Comparison of ENCODE assay signal across 23 mouse cellular contexts in genomic region chr2:38610161-38610560, GRCm38 (mm10). TPM values are rescaled to one million over a fixed set of nuclear protein-coding genes. Genes with fewer than 3 reads are reported as not detected.
DNase-seq lines count a peak whose midpoint lies in the region; ATAC-seq and TF ChIP-seq lines count a peak whose summit lies in the region.
"Had no signal": no experiment of that assay in that cellular context is flagged by ENCODE, and none has a peak within 500 bp of the region (broad histone marks: within the 10 kb centered on the region; RNA-seq: fewer than 3 reads in every experiment).

No protein-coding gene starts in this region.

- intact Hi-C loops in gastrocnemius, adult 2 months (cut with DNase I), result no loop called here

- H3K4me3 ChIP-seq in gastrocnemius, adult 2 months, result no peak overlapping the region
- H3K4me3 ChIP-seq in midbrain, embryonic 13.5 days (replicated peaks), result no peak overlapping the region
- no peak overlapping the region for H3K4me3 ChIP-seq in midbrain, embryonic 11.5 days (ENCODE audit: low read depth, low read length)
- H3K4me3 ChIP-seq: embryonic facial prominence, embryonic 12.5 days; heart, embryonic 12.5 days; hindbrain, embryonic 15.5 days; limb, embryonic 13.5 days; liver, embryonic 13.5 days had no signal

- no peak for TF ChIP-seq CTCF in gastrocnemius, adult 2 months (IDR thresholded peaks at IDR 0.05)

- peak overlapping the region; percentile 85 for H3K27ac ChIP-seq in gastrocnemius, adult 2 months
- peak overlapping the region; percentile 81 for H3K27ac ChIP-seq in midbrain, embryonic 13.5 days
- H3K27ac ChIP-seq in midbrain, embryonic 11.5 days (ENCODE audit: low read depth, low read length), result no peak overlapping the region
- H3K27ac ChIP-seq: embryonic facial prominence, embryonic 12.5 days; hindbrain, embryonic 15.5 days; limb, embryonic 13.5 days; liver, embryonic 13.5 days had no signal

- H3K9me3 ChIP-seq in midbrain, embryonic 13.5 days, result no peaks in the 10 kb centered on the region
- no peaks in the 10 kb centered on the region for H3K9me3 ChIP-seq in midbrain, embryonic 11.5 days (ENCODE audit: control insufficient read depth, low read length)
- H3K9me3 ChIP-seq: embryonic facial prominence, embryonic 12.5 days; heart, embryonic 12.5 days; hindbrain, embryonic 15.5 days; limb, embryonic 13.5 days; liver, embryonic 13.5 days had no signal

- H3K9ac ChIP-seq in midbrain, embryonic 13.5 days (replicated peaks), result no peak overlapping the region
- no peak overlapping the region for H3K9ac ChIP-seq in midbrain, embryonic 11.5 days (ENCODE audit: low read length)
- H3K9ac ChIP-seq: embryonic facial prominence, embryonic 12.5 days; heart, embryonic 12.5 days; hindbrain, embryonic 15.5 days; limb, embryonic 13.5 days; liver, embryonic 13.5 days had no signal

- 94% methylated on average over 2 of the region's 2 CpGs for WGBS in midbrain, embryonic 13.5 days
- 87% methylated on average over 2 of the region's 2 CpGs for WGBS in midbrain, embryonic 11.5 days

- H3K27me3 ChIP-seq in midbrain, embryonic 13.5 days, result no peaks in the 10 kb centered on the region
- H3K27me3 ChIP-seq in midbrain, embryonic 11.5 days (ENCODE audit: control insufficient read depth, insufficient read depth, low read length), result no peaks in the 10 kb centered on the region
- H3K27me3 ChIP-seq: embryonic facial prominence, embryonic 12.5 days; heart, embryonic 12.5 days; hindbrain, embryonic 15.5 days; limb, embryonic 13.5 days; liver, embryonic 13.5 days had no signal

- H3K4me1 ChIP-seq in midbrain, embryonic 13.5 days (replicated peaks), result peaks cover 56% of the 10 kb centered on the region
- H3K4me1 ChIP-seq in midbrain, embryonic 11.5 days (ENCODE audit: control insufficient read depth, insufficient read depth, low read length), result peaks cover 12% of the 10 kb centered on the region; the same call in 1 of the 2 replicates
- H3K4me1 ChIP-seq: embryonic facial prominence, embryonic 12.5 days; limb, embryonic 13.5 days had no signal

- H3K4me2 ChIP-seq in midbrain, embryonic 13.5 days (replicated peaks), result no peak overlapping the region
- H3K4me2 ChIP-seq in midbrain, embryonic 11.5 days, result no peak overlapping the region
- H3K4me2 ChIP-seq: embryonic facial prominence, embryonic 12.5 days; heart, embryonic 12.5 days; hindbrain, embryonic 15.5 days; limb, embryonic 13.5 days; liver, embryonic 13.5 days had no signal

- ATAC-seq in midbrain, embryonic 13.5 days, result no peak
- ATAC-seq in midbrain, embryonic 11.5 days (ENCODE audit: low FRiP score), result no peak
- ATAC-seq in CD4-positive, CD25-positive, alpha-beta regulatory T cell, adult 4 months, result peak; percentile 91
- peak; percentile 90 for ATAC-seq in inflammation-experienced regulatory T-cells, adult 6 months

- peaks cover 9% of the 10 kb centered on the region; the same call in 1 of the 2 replicates for H3K36me3 ChIP-seq in midbrain, embryonic 13.5 days
- H3K36me3 ChIP-seq in midbrain, embryonic 11.5 days (ENCODE audit: control insufficient read depth, insufficient read depth, low read length), result no peaks in the 10 kb centered on the region

- no peak for DNase-seq in gastrocnemius, adult 2 months
- no peak for DNase-seq in gastrocnemius, postnatal 25 days
- no peak for DNase-seq in midbrain, embryonic 11.5 days (ENCODE audit: low spot score, missing footprints)
- no peak for DNase-seq in cerebellum, adult 9-10 months
- DNase-seq in cerebellum, postnatal 10 days, result no peak
- DNase-seq: adrenal gland, adult 2 months; cerebellum, adult 11 months; cerebellum, postnatal 14 days; heart, postnatal 10 days; kidney, adult 11 months; kidney, postnatal 4 days; liver, embryonic 13.5 days; lung, adult 2 months; lung, postnatal 14 days; right cerebral cortex, postnatal 25 days; thymus, postnatal 14 days had no signal

RNA-seq across cellular contexts. Expression of gene Psmb7, which starts 33.7 kb away (rescaled TPM):
- total RNA-seq in gastrocnemius, adult 2 months (2021), result 100 to 1,000 TPM; 295 to 298 TPM
- total RNA-seq in gastrocnemius, postnatal 25 days (2021), result 100 to 1,000 TPM; 281 to 289 TPM
- 310 and 330 TPM in 2 replicates for polyA plus RNA-seq in midbrain, embryonic 13.5 days (2015; fragmentation: Nextera tagmentation; extraction: Ambion mirVana)
- 345 and 351 TPM in 2 replicates for polyA plus RNA-seq in midbrain, embryonic 11.5 days (2014; fragmentation: Nextera tagmentation; extraction: Ambion mirVana)
- polyA plus RNA-seq in CD4-positive, CD25-positive, alpha-beta regulatory T cell, adult 4 months (2017; shearing (Covaris generic)), result 10 to 100 TPM; 87.0 to 95.3 TPM
- 100 to 1,000 TPM in 2 of 3 experiments, 10 to 100 TPM in 1; 89.2 to 158 (median 118) TPM for polyA plus RNA-seq in inflammation-experienced regulatory T-cells, adult 6 months (2017; shearing (Covaris generic))

Comparison
In these comparisons a context has a peak if more than half of its experiments do, and no peak if none do; other contexts are left out.
1. ATAC-seq: peak in CD4-positive, CD25-positive, alpha-beta regulatory T cell, adult 4 months (single experiment) and inflammation-experienced regulatory T-cells, adult 6 months (single experiment); none in midbrain, embryonic 13.5 days (single experiment) and midbrain, embryonic 11.5 days (single experiment).